Mouse (Mus musculus) kidney, adult 8-10 months (tissue): ENCODE measurements around the gene Crtc2.

Experiments used
- DNase-seq, 2 experiments: peaks; one replicate each; pipeline ENCODE4 v3.0.0; 2022

Gene Crtc2

DNA sequence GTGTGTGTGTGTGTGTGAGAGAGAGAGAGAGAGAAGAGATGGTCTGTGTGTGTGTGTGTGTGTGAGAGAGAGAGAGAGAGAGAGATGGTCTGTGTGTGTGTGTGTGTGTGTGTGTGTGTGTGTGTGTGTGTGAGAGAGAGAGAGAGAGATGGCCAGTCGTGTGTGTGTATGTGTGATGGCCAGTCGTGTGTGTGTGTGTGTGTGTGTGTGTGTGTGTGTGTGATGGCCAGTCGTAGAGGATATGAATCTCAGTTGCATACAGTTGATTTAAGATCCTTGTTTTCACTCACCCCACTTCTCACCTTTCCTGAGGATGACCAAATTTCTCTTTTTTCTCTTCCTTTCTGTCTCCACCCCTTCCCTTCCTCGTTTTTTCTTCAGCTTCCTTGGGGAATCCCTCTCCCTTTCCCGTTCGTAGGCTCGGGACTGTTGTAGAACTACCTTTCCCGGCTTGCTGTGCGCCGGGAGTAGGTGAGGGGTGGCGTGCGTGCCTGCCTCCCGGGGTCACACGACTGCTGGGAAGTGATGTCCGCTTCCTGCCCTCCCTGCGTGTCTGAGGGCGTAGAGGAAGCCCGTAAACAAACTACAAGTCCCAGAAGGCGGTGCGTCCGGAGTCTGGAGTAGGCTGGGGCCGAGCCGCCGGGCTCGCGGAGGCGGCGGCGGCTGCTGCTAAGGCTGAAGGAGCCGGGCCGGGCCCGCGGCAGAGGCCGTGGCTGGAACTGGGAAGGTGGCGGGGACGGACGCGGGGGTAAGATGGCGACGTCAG is at the start of gene Crtc2:
Crtc2 (plus strand) TSS at position 511 of the 766 bp plus-strand sequence.
- DNase-seq: peak; percentile 96 to 98

- no peak for DNase-seq
Measured at GRCm38 (mm10) chr3:90204582-90204981, 49.4 kb upstream of the Crtc2 start.

GRCm38 (mm10) chr3:90208662-90209061 is 45.3 kb upstream of the Crtc2 start:
- no peak for DNase-seq

GRCm38 (mm10) chr3:90209908-90210566 is 43.9 kb upstream of the Crtc2 start:
- no peak for DNase-seq

GRCm38 (mm10) chr3:90211475-90212398 is 42.2 kb upstream of the Crtc2 start:
- no peak for DNase-seq

DNA sequence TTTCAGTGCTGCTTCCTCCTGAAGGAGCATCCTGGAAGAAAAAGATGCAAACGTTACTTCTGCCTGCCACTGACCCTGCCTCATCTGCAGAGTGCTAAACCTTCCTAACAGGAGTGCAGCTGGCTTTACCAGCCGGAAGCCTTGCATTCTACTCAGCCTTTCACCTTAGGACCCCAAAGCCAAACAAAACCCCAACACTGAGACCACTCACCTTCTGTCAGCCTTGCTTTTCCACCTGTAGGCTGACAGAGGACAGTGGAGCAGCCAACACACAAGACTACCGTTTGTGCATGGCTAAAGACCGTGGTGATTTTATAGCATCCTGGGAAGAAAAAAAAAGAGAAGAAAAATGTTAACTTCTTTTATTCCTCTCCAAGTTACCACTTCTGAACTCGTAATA is 41.2 kb upstream of the Crtc2 start:
- DNase-seq: no peak

DNA sequence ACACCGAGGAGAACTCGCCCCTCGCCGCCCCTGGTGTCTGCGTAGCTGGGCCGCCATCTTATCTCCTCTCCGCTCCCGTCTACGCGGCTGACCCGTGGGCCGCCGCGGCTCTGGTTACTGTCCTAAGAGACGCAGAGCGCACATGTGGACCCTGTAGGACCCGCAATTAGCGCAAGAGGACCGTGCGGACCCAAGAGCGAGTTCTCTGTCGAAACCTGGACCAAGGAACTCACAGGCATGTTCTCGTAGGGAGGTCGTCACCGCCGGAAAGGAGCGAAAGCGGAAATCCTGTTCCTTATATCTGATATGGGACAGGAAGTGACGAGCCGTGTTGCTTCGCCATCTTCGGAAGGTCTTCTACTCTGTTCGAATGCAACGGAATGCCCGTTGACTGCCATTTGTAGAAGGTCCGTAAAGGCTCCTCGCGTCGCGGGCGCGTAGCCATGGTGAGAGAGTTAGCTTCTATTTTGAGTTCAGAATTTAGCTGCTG is 40.5 kb upstream of the Crtc2 start, which contains the start of the genes Rps27 and Rab13:
Rps27 (minus strand) TSS at position 275 of the 490 bp plus-strand sequence.
Rab13 (plus strand) TSS at position 319 of the 490 bp plus-strand sequence.
- DNase-seq: peak; percentile 94 to 95

GRCm38 (mm10) chr3:90213956-90214684 is 39.8 kb upstream of the Crtc2 start:
- peak in 1 of 2 experiments; percentile 26 for DNase-seq

- DNase-seq: no peak
Measured at GRCm38 (mm10) chr3:90215825-90216380, 38.1 kb upstream of the Crtc2 start.

DNA sequence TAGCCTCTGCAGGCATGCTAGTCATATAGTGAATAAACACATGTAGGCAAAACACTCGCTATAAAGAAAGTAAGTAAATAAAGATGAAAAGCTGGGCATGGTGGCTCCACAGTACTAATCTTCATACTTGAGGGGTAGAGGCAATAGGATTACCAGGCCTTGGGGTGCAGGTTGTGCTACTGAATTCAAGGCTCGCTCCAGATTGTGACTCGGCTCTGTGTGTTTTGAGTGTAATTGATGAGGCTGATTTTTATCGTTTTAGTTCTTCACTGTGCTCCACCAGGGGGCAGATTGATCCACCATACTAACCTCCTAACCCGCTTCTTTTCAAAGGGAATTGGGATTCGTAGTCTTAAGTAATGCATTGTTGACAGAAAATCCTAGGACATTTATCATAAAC is 33.9 kb upstream of the Crtc2 start:
- DNase-seq: peak in 1 of 2 experiments; percentile 58

DNA sequence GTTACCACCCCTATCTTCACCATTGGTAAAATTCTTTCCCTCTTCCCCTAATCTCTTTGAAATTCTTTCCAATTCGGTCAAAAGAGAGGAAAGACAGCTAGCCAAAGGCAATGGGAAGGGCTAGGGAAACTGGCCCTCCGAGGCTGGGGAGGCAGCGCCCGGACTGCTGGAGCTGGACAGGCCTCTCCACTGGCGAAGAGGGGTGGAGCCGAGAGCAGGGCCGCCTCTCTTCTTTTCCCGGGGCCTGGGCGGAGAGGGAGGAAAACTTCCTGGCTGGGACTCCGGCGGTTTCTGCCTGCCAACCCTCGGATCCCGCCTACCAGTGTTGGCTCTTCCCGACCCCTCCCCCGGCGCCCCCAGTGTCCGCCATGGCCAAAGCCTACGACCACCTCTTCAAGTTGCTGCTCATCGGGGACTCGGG is 33.4 kb upstream of the Crtc2 start:
- peak; percentile 79 to 82 for DNase-seq

DNA sequence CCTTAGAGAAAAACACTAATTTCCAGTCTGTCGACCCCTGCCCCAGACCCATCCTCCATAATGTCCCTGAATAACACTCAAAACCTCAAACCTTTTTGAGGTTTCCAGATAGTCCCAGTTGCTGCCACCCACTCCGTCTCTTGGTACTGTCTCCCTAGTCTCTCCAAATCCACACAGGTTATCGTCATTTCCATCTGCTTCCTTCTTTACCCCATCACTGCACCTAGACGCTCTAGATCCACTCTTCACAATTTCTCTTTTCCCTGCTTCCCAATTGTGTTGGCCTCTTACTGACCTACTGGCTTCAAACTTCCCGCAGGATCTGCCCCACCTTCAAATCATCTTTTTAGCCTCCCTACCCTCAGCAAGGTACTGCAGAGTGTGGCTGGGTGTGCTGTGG is 32.8 kb upstream of the Crtc2 start:
- DNase-seq: no peak

GRCm38 (mm10) chr3:90222455-90222854 is 31.5 kb upstream of the Crtc2 start:
- DNase-seq: no peak

DNA sequence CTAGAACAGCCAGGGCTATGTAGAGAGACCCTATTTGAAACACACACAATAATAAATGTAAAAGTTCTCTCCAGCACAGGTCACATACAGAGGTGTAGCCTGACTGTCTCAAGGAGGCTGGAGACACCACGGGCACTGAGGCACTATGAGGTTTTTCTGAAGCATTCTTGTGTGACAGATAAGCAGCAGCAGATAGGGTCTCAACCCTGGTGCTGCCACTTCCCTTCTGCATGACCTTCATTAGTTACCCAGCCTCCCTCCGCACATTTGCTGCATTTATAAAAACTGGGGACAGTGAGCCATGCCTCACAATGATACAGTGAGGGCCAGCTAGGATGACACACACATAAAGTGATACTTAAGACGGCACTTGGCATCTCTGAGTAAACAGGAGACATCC is 31.0 kb upstream of the Crtc2 start:
- no peak for DNase-seq

DNA sequence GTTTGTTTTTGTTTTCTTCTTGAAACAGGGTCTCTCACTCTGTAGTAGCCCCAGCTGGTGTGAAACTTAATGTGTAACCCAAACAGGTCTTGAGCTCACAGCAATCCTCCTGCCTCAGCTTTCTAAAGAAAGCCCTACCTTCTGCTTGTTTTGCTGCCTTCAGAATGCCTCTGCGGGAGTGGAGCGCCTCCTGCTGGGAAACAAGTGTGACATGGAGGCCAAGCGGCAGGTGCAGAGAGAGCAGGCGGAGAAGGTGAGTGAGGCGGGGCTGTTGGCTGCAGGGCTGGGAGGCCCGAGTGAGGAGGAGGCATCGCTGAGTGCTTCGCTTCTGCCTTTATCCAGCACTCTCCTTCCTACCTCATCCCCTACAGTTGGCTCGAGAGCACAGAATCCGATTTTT is 29.6 kb upstream of the Crtc2 start:
- no peak for DNase-seq

DNA sequence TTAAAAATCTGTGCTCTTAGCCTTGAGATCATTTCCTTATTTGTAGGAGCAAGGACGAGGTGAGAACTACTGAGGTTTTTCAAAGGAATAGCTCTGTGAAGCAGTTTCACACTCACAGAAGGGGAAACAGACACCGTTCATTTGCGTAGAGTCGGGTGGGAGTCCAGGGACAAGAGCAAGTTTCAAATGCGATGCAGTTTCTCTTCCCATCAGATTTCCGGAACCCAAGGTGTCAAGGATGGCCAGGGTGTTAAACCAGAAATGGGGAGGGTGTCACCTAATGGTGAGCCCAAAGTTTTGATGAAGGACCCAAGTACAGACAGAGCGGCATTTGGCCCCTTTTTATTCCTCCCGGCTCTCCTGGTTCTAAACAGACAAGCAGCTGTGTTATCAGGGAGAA is 22.9 kb upstream of the Crtc2 start:
- no peak for DNase-seq

DNA sequence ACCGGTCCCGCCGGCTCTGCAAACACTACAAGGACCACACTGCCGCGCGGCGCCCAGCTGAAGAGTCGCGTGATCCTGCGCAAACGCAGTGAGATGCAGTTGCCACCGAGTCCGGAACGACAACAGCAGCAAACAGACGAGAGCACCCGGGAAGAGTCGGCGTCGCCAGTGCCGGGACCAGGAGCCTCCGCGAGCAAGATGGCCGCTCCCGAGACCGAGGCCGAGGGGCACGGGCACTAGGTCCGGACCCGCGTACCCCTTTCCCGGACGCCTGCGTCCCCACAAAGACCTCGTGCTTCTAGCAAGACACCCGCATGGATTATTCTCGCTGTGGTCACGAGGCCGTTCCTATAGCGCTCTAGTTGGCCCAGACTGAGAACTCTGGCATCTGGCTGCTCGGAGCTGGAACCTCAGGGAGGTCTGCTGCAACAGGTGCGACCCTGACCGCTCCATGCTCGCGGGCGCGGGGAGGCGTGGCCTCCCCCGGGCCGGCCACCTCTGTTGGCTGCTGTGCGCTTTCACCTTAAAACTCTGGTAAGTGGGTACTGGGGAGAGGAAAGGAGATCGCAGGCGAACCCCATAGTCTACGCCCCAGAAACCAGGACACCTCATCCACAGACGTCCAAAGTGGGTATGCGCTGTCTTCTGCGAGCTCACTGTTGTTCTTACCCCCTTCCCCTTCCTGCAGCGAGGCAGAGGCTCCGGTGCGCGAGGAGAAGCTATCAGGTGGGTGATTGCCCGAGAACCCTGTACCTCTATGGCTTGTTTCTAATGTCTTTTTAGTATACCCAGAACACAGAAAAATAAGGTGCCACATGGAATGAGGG is 22.2 kb upstream of the Crtc2 start, which contains the start of gene Jtb:
Jtb (plus strand) TSS at position 91 of the 827 bp plus-strand sequence.
- DNase-seq: peak; percentile 95

DNA sequence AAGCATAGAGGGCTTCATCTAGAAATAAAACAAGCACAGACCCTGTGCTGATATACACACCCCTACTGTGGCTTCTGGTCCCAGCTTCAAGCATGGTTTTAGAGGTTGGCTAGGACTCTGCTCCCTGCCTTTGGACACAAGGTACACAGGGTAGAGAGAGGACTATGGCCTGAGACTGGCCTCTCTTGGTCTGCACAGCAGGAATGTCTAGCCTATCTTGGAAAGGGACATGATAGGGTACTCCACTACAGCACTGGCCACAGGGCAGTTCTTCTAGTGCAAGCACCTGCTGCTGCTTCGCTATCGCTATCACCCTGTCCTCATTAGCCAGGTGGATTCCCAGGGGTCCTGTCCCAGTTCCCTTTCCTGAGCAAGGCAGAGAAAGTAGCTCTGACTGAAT is 12.7 kb upstream of the Crtc2 start:
- DNase-seq: peak; percentile 59 to 67

DNA sequence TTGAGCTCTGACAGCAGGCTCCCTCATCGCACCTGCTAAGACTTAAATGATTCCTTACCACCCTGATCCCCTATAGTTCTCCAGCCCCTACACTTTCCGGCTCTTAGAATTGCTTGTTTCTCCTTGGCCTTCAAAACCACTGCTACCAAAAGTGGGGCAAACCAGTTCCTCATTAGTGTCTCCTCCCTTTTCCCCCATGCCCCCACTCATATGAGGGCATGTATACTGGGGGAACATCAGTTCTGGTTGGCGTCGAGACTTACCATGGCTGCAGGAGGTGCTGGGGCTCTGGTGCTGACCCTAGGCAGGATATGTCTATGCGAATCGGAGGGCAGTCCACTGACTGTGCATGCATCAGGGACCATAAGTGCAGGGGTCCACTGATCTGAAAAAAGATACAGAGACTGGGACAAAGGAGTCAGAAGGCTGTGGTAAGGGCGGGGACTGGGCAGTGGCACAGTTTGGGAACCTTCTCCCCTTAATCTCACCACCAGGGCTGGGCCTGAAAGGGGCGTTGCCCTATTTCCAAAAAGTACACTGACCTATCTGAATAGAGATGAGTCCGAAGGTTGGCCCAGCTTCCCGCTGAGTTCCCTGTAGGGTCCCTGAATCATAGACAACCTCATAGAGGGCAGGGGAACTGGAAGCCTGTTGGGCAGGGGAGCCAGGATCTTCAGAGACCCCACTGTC is 12.1 kb upstream of the Crtc2 start:
- no peak for DNase-seq
